Mouse (Mus musculus) spleen, adult 18-20 months (tissue): ENCODE data around the gene Hoxa13.
A peak's percentile ranks its signal among the peaks of the same experiment; 100 is the strongest.

ENCODE experiments used
- DNase-seq, 2 experiments: peaks; one replicate each; pipeline ENCODE4 v3.0.0; 2022; ENCODE audit warnings: mixed read lengths in 2 of 2

Hoxa13 gene

DNA sequence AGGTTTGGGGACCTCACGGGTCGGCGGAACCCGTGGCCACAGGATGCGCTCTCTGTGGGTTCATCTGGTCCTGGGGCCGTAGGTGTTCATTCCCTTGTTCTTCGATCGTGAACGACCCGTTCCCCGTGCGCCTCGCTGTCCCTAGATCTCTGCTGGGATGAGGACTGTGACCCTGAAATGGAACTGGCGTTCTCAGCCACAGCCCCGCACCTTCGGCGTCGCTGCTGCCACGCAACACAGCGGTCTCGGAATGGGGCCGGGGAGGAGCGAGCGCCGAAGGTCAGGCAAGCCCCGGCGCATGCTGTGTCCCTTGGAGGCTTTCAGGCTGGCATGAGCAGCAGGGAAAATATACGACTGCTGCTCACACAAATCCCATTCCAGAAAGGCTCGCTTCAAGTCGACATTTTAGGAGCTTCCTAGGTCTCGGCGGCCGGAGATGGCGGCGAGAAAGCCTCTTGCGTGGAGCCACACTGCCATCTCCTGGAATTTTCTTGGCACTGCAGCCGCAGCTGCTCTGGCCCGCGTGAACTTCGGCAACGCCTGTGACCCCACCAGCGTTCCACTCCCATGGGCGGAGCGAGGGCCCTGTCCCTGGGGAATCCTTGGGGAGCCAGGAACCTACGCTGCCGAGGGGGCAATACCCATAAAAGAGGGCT lies 39.2 kb downstream of the Hoxa13 start, which contains the start of gene Hoxa7:
Hoxa7 (minus strand) TSS at position 518 of the 656 bp plus-strand sequence.
- peak; percentile 63 to 82 for DNase-seq

DNA sequence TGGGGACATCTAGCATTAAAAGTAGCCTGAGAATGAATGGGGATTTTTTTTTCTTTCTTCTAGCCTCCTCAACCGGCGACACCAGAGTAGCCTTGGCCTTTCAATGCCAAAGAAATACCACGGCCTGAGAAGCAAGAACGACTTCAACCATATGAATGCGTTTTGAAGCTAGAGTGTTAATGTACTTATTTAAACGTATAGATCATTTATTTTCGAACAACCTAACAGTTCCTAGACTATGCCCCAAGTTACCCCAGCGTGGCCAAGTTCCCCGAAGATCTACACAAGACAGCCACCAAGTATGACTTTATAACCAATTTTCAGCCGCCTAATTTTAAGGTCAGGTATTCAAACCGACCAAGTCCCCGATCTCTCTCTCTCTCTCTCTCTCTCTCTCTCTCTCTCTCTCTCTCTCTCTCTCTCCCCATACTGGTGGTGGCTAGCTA lies 39.8 kb downstream of the Hoxa13 start:
- DNase-seq = no peak

DNA sequence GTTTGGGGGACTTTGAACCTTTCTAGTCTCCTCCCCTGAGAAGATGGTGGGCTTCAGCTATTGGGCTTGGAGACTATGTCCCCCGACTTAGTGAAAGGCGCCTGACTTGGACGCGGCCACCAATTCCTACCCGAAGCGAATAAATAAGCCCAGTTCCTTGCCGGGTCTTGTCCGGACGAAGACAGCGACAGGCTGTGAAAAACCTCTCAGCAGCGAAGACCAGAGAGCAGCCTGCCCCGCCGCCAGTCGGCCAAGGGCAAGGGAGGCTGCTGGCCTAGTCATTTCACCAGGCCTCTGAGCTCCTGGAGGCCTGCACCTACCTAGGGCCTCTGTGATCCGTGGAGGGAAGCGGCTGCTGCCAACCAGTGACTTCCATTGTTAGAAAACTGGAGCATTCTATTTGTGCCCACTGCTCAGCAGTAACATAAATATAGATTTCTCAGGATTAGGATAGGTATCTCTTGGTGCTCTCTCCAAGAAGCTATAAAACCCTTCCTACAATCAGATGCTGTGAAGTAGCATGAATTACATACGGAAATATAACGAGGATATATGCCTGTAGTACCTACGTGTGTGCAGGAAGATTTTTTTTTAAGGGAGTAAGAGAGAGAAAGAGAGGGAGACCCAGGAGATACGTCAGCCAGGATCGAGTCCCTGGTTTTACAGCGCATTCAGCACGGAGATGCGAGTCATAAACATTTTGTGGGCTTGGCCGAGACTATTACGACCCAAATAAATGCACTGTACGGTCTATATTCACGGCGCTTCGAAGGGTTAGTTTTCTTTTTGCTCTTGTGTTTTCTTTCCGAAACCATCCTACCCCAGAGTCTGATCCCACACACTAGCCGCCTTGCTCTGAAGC lies 40.4 kb downstream of the Hoxa13 start:
- DNase-seq = no peak

DNA sequence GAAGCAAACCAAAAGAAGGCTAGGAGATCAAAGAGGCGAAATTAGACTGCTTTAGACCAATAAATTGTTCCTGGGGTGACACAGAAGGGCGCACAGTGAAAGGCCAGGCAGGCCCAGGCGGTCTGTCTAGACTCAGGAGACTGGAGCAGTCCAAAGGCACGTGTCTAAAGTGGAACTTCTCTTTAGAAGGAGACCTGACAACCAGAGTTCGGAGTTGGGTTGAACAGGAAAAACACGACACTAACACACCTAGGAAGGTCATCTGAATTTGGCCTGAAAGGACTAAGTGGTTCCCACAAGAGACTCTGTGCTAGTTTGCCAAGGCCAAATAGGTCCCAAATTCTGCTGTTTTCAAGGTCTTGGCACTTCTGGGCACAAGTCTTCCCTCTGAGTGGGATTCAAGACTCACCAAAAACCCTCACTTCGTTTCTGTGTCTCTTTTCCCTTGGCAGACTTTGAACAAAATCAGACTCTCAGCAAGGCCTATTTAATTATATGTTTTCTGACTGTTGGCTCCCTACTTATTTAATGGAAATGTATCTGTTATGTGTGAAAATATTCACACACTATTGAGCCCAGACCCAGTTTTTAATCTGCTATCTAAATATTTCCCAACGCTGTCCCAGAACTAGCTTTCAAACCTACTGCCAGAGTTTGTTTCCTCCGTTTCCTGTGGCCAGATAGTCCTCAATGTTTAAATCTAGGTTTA lies 41.3 kb downstream of the Hoxa13 start:
- no peak for DNase-seq

DNA sequence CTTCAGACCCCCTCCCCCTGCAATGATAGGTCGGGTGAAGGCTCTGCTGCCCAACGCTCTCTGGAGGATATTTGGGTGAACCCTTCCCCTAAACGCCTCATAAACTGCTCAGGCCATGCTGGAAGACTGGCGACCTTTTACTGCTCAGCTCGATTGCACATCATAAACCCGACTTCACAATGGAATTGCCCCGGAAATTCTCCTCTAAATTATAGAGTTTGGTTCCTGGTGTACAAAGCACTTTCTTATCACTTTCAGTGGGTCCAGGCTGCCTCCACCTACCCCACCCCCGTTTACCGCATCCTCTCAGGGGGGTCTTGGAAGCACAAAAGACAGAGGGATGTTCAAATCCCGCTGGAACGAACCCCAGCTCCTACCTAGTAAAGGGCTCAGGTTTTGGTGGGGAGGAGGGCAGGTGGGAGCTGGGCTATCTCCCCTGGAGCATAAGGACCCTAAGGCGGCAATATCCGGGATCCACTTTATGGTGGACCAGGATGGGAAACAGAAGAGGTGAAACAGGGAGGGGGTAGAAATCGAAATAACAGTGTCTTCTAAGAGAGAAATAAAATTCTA lies 42.0 kb downstream of the Hoxa13 start:
- no peak for DNase-seq

DNA sequence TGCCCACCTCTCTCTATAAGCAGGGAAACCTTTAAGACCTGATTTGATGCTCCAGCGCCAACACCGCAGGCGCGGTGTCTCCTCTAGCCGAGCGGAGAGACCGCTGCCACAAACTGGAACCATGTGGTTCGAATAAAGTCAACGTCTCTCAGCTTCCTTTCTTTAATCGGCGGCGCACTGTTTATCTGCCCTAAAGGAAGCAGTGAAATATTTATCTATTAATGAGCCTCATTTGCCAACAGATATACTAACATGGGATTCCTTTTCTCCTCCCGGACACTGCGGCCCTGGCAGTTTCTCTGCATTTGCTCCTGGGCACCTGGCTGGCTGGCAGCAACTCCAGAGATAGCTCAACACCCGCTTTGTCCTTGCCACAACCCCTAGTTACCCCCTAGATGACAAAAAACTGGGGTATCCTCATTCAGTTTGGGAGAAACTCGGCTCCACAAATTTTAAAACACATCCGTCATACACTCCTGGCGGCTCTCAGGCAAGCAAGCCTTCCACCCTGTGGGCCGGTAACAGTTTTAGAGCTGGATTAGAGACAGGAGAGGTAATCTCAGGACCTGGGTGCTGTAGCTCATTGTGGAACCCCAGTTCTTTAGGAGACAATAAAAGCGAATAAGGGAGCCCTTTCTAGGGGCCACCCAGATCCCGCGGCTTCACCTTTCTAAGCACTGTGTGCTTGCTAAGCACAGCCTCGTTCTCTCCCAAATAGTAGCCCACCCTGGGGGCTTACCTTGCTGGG lies 42.6 kb downstream of the Hoxa13 start:
- DNase-seq = no peak

DNA sequence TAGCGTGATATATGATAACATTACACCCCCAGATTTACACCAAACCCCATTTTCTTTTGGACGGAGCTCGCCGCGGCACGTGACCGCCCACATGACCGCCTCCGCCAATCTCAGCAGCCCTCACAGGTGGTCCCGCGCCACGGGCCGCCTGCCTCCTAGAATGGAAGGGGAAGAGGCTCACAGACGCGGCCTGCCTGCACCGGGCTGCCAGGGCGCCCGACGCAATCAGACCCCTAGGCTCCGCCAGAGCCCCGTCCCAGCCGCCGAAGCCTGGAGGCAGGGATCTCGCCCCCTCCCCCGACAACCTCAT lies 43.3 kb downstream of the Hoxa13 start:
- DNase-seq = no peak

DNA sequence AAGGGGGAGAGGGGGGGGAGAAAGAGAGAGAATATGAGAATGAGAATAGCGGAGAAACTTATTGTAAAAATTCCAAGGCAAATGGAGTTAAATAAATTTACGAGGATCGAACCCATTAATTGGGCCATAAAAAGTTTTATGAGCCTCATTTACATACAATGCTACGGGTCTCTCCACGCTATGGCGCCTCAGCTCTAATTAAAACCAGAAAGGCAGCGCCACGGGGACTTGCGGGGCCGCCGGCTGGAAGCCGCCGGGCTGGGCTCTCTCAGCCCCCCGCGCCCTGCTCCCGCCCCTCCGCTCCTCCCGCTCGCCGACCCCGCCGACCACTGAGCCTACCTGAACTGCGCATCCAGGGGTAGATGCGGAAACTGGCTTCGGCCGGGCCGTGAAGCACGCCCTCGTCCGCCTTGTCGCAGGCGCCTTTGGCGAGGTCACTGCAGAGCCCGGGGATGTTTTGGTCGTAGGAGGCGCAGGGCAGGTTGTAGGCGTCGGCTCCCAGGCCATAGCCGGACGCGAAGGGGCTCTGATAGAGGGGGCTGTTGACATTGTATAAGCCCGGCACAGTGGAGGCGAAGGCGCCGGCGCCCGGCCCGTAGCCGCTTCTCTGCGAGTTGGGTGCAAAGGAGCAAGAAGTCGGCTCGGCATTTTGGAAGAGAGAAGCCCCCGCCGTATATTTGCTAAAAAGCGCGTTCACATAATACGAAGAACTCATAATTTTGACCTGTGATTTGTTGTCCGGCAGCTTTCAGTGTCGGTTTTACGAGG lies 43.8 kb downstream of the Hoxa13 start:
- DNase-seq = no peak

DNA sequence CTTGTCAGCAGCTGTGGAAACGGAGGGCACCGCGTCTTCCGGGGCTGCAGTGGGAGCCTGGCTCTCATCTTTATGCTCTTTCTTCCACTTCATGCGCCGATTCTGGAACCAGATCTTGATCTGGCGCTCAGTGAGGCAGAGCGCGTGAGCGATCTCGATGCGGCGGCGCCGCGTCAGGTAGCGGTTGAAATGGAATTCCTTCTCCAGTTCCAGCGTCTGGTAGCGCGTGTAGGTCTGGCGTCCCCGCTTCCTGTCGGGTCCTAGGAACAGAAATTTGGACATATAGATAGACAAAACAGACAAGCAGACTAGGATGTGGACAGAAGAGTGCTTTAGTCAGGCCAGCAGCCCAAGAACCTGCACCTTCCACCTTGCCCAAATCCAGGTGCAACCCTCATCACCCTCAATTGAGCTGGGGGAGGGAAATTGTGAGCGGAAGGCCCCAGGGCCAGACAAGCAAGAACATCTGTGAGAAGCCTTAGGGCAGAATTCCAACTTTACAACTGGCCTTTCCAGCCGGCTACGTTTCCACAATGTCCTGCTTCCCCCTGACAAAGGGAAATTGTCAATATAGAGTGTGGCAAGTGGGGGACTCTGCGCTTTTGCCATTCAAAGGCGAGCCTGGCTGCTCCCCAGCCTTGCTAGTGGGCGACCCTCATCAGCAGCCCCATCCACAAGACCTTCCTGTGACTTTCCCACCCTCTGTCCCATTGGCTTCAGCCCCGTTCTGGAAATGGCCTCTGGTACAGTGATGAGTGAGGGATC lies 44.7 kb downstream of the Hoxa13 start:
- no peak for DNase-seq

DNA sequence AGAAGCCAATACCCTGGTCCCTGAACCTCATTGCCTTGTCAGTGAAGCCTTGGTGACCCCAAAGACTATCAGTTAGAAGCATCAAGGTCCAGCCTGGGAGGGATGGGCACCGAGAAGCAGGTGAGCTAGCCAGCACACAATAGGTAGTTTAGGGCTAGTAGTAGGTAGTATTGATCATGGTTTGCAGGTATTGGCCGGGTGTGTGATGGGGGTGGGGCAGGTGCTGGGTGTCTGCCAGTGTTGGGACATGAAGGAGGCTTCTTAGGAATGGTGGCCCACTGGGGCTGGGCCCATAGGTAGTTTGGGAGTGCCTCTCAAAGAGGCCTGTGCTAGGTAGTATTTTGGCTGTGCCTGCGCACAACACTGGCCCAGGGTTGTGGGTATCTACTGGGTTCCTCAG lies 45.6 kb downstream of the Hoxa13 start:
- DNase-seq = no peak

DNA sequence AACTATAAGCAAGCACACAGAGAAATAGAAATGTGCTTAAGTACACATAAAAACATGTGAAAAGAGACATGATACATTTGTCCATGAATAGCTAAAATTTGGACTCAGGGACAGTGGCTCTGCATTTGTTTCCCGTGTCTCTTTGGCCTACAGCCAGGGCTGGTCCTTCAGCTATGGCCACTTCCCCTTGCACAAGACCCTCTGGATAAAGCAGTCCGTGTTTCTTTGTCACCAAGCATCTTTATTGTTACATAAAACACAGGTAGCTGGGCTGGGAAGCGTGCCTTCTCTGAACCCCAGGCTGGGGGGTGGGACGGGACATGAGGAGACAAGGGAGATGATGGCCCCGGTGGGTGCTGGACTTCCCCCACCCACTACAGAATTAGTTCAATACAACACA lies 46.4 kb downstream of the Hoxa13 start:
- no peak for DNase-seq

DNA sequence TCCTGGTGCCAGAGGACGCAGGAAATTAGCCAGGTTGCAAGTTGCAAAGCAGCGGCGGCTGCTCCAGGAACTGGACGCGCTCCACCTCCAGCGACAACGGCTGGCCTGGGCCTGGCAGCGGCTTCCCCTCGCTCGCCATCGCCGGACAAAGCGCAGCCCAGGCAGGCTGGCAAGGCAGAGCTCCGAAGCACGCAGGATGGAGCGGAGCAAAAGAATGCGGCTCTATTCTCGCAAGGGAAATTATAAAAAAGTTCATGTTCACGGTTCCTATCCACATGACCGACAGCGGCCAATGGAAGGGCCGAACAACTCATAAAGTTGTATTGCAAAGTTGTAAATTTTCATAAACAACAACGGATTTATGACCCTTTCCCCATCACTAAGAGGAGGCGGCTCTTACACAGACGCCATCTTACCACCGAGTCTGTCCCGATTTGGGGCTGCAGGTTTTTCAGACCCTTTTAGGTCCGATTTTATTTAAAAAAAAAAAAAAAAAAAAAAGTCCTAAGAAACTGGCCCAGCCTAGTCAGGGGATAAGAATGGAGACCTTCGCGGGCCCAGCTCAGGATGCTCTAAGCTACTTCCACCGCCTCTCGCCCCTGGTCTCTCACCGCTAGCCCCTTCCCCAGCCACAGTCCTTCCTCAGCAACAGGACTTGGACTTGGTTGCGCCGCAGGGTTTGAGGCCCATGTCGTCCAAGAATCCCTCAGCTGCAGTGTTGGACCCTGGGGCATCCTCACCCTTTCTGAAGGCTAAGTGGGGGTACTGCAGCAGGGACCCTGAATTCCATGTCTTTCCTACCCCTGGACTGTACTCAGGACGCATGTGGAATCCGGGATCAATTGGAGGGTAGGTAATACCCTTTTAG lies 47.3 kb downstream of the Hoxa13 start, which contains the start of the genes Hoxa3 and Gm28308:
Hoxa3 (minus strand) TSS at position 218 of the 868 bp plus-strand sequence.
Gm28308 (minus strand) TSS at position 221 of the 868 bp plus-strand sequence.
- DNase-seq = peak in 1 of 2 experiments; percentile 28

DNA sequence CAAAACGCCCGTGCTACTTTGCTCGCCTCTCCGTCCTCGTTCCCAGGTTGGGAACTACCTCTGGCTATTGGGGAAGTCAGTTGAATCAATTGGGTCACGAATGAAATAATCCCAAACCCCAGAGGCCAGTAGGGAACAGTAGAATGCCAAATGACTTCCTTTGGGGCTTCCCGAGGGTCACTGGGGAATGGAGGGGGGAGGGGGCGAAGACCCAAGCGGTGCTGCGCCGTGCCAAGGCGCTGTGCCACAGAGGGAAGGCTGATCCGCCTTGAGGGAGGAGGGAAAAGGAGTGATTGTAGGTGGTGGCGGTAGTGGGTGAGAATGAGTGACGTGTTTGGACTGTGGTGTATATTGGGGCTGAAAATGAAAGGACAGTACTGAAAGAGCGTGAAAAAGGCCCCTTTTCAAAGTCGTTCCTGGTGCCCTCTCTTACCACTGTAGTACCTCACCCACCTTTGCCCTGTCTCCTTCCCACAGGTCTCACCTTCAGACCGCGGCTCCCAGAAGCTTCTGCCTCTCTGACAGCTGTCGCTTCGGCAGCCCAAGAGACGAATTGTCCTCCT lies 48.0 kb downstream of the Hoxa13 start:
- no peak for DNase-seq

DNA sequence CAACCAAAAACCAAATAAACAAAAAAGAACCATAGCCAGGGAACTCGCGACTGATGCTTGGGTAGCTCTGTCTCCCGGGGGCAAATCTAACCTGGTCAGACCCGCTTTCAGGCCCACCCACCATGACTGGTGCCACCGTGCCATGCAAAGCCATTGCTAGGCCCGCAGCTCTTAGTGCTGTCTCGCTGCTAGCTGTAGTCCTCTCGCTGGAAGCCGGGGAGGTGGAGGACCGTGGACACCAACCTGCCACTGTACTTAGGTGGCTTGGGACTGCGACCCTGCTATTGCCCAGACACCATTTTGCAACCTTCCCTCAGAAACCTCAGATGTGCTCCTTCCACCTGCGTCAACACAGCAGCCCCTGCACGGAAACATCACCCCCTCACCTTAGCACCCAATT lies 48.7 kb downstream of the Hoxa13 start:
- DNase-seq = peak in 1 of 2 experiments; percentile 24

DNA sequence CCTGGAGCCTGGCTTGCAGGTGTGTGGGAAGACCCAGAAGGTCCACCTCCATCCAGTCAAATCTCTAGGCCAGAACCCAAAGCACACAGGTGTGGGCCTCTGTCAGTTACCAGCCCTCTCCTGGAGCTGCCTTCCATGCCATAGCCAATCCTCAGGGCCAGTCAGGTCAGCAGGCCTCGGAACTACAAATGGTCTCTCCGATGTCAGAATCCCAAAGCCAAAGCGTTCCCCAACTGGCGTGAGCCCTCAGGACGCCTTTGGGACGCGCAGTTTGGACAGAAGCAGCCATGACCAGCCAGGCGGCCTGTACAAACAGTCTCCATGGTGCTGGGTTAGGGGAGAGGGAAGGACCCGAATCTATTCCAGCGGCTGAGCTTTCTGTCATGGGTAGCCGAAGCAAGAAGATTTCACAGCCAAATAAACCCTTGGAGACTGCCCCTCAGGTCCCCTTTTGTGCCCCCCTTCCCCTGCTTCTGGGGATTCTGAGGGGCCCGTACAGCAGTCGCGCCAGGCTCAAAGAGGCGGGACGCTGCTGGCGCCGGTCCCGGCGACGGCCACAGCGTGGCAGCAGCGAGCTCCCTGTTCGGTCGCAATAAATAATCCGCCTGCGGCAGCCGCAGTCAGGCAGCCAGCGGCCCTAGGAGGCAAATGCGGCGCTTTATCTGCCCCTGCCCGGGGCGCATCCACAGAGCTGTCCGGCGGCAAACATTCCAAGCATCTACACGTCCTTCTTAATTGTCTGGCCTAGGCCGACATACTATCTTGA lies 49.3 kb downstream of the Hoxa13 start:
- DNase-seq = peak; percentile 55 to 74

DNA sequence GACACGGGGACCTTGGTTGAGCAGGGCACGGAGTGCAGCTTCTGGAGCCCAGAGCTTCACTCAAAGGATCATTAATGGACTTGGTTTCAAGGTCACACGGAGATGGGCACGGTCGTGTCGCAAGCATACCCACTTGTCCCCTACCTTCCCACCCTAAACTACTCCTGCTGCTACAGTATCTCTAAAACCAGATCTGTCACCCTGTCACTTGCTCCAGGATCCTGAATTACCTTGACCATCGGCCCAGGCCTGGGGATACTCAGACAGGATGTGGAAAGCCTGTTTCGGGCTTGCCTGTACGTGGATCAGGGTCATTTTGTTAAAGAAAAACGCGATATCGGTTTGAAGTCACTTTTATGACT lies 51.0 kb downstream of the Hoxa13 start:
- no peak for DNase-seq

DNA sequence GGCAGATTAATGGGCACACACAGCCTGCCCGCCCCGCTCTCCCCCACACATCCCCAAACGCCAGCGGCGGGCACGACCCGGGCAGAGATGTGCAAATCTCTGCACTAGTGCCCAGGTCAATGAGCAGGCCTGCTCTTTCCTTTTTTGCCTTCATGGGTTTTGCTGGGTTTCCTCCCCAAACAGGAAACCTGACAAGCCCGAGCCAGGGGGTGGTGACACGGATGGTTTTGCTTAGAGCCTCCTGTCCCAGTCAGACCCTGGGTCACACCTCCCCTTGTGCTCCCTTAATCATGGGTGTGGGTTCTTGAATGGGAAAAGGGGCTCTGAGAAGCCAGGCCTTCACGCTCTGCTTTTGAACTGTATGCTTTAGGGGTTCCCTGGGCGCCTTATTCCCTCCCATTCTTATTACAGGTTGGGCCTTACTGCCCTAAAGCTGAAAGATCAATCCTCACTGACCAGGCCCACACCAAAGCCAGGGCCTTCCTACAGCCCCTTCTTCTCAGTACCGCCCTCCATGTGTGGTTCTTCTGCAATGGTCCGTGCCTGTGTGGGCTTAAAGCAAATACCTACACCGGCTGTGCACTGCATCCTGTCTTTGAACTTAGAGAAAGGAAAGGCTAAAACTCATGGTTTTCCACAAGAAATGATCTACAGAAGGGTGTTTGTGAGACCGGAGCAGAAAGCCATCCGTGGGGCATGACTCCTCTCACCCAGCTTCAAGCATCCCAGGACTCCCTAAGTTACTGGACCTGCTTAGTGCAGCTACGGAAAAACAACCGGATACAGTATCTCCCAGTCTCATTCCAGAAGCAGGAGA lies 51.6 kb downstream of the Hoxa13 start:
- DNase-seq = no peak
